Mouse (Mus musculus) ES-Bruce4 (cell line): ENCODE results near the gene Slc9a3r1. TPM values are rescaled to one million over a fixed set of nuclear protein-coding genes. Genes with fewer than 3 reads are reported as not detected.

Experiments
- H3K27ac ChIP-seq: 2 replicates; pipeline ENCODE4 v1.5.1; 2012; ENCODE audit warnings: low read length, inconsistent platforms; ENCODE audit not compliant: insufficient read depth
- H3K27me3 ChIP-seq: 2 replicates; pipeline ENCODE4 v1.6.1; 2012; ENCODE audit warnings: mild to moderate bottlenecking, low read length, inconsistent platforms; ENCODE audit not compliant: control insufficient read depth, poor library complexity, insufficient read depth, severe bottlenecking
- H3K36me3 ChIP-seq: 2 replicates; pipeline ENCODE4 v1.6.1; 2012; ENCODE audit warnings: inconsistent platforms, mild to moderate bottlenecking, low read length, moderate library complexity; ENCODE audit not compliant: control insufficient read depth, poor library complexity, insufficient read depth, severe bottlenecking
- H3K4me1 ChIP-seq: one replicate; pipeline ENCODE4 v1.8.1; 2011; ENCODE audit warnings: low read length; ENCODE audit not compliant: control insufficient read depth, insufficient read depth
- H3K4me3 ChIP-seq: 2 replicates; pipeline ENCODE4 v1.5.1; 2011; ENCODE audit warnings: low read depth, mild to moderate bottlenecking, low read length
- H3K9ac ChIP-seq: 2 replicates; pipeline ENCODE4 v1.6.1; 2012; ENCODE audit warnings: low read depth, mild to moderate bottlenecking, inconsistent platforms; ENCODE audit not compliant: poor library complexity, severe bottlenecking
- H3K9me3 ChIP-seq: replicated peaks from 2 replicates; pipeline ENCODE4 v1.6.1; 2012; ENCODE audit warnings: mild to moderate bottlenecking, low read length, inconsistent platforms; ENCODE audit not compliant: control insufficient read depth, poor library complexity, insufficient read depth, severe bottlenecking
- CTCF ChIP-seq: IDR thresholded peaks from one replicate; pipeline ENCODE4 v1.8.1; 2011; ENCODE audit warnings: low read depth, low read length
- EP300 ChIP-seq: IDR thresholded peaks from 2 replicates; pipeline ENCODE4 v1.6.1; 2011; ENCODE audit warnings: low read depth, low read length; ENCODE audit not compliant: insufficient read depth
- POLR2A ChIP-seq: IDR thresholded peaks from one replicate; pipeline ENCODE4 v1.8.1; 2011; ENCODE audit warnings: low read length; ENCODE audit not compliant: insufficient read depth
- polyA plus RNA-seq: library from polyadenylated mRNA; stranded (reverse); fragments of >200 nt; gene quantifications from 2 replicates; pipeline ENCODE4 v1.2.4, GENCODE M21; 2011; ENCODE audit warnings: low read depth; ENCODE audit not compliant: missing spikeins, insufficient read depth, insufficient read length

The Slc9a3r1 gene
- polyA plus RNA-seq, 1 experiment, result 73.2 TPM

DNA sequence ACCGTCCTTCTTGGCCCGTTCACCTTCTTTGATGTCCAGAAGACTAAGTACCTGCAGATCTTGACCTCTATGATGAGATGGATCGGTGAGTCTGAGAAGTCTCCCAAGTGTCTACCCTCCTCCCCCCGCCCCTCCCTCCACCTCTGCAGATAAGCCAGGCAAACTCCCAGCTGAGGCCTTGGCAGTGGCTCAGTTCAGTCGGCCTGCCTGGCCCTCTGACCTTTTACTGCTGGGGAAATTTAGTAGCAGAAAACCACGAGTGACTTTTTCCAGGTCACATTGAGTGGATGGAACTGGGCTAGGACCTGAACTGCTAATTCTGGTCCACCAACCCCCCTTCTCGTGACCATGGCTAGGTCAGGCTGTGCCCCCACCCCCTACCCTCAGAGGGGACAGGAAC, 65.3 kb downstream of the Slc9a3r1 start:
- H3K4me1 ChIP-seq, result peaks cover 5% of the 10 kb centered on the region
- no peak overlapping the region for H3K27ac ChIP-seq
- H3K4me3 ChIP-seq, result no peak overlapping the region
- H3K36me3 ChIP-seq, result no peaks in the 10 kb centered on the region
- no peaks in the 10 kb centered on the region for H3K27me3 ChIP-seq
- TF ChIP-seq POLR2A (no peak), EP300 (no peak), CTCF (no peak)
- no peaks in the 10 kb centered on the region for H3K9me3 ChIP-seq
- H3K9ac ChIP-seq, result no peak overlapping the region

DNA sequence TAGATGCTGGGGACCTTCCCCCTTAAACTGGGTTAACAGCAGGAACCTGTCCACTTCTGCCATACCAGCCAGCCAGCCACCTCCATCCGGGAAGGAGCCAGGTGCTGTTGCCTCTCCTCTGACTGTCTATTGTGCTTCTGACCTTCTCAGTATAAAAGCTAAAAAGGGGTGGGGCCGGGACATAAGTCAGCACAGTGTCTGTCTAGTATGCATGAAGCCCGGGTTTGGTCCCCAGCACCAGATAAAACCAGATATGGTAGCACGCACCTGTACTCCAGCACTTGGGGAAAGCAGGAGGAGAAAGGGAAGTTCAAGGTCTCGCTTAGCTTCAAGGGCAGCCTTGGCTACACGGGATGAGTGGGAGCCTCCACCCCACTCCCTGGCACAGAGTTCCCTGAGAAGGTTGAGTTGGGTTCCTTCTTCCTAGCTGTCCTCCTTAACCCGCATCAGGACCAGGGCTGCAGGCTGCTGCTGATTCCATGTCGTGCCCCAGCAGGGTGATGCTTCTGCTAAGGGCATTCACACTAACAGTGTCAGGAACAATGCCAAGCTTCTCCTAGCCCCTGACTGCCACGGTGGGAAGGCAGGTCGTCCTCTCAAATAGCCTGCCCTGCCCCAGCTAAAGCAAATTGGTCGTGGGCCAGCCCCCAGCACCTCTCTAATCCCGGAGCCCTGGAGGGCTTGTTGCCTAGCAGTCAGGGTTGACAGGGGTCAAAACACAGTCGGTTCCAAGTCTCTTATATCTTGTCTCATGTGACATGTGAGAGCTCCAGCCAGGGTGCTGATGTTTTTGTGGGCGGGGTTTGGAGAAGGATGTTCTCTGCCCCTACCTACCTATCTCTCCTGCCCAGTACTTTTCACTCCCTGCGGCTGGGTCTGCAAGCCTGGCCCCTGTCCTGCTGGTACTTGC, 66.1 kb downstream of the Slc9a3r1 start:
- H3K9me3 ChIP-seq, result no peaks in the 10 kb centered on the region
- H3K4me1 ChIP-seq, result peaks cover 5% of the 10 kb centered on the region
- TF ChIP-seq EP300, result 0 out of 2 replicates have a peak, but pooled peaks have one; percentile 22
- no peak for TF ChIP-seq POLR2A
- no peak for TF ChIP-seq CTCF
- no peak overlapping the region for H3K9ac ChIP-seq
- H3K4me3 ChIP-seq, result no peak overlapping the region
- no peaks in the 10 kb centered on the region for H3K36me3 ChIP-seq
- no peak overlapping the region for H3K27ac ChIP-seq
- no peaks in the 10 kb centered on the region for H3K27me3 ChIP-seq

Other genes starting within 250 kb of the Slc9a3r1 start
- not detected in 2 replicates for gene Cd300lb, start 229.0 kb upstream of the Slc9a3r1 start, polyA plus RNA-seq
- not detected in 2 replicates for gene Cd300c, start 194.2 kb upstream of the Slc9a3r1 start, polyA plus RNA-seq
- not detected in 2 replicates for gene Cd300ld, start 173.4 kb upstream of the Slc9a3r1 start, polyA plus RNA-seq
- not detected in 2 replicates for gene Cd300c2, start 161.5 kb upstream of the Slc9a3r1 start, polyA plus RNA-seq
- not detected in 2 replicates for gene Cd300ld2, start 147.1 kb upstream of the Slc9a3r1 start, polyA plus RNA-seq
- gene Cd300ld4, start 136.3 kb upstream of the Slc9a3r1 start, polyA plus RNA-seq, result not detected in 2 replicates
- not detected in 2 replicates for gene Cd300ld5, start 125.6 kb upstream of the Slc9a3r1 start, polyA plus RNA-seq
- gene Cd300ld3, start 114.9 kb upstream of the Slc9a3r1 start, polyA plus RNA-seq, result not detected in 2 replicates
- not detected in 2 replicates for gene Cd300e, start 101.2 kb upstream of the Slc9a3r1 start, polyA plus RNA-seq
- gene Rab37, start 71.9 kb upstream of the Slc9a3r1 start, polyA plus RNA-seq, result 0.99 and 3.0 TPM in 2 replicates
- gene Cd300lf, start 29.3 kb upstream of the Slc9a3r1 start, polyA plus RNA-seq, result 1.1 TPM in 1 of 2 replicates, not detected in the other
- 4.8 and 8.0 TPM in 2 replicates for gene Tmem104, start 24.1 kb downstream of the Slc9a3r1 start, polyA plus RNA-seq
- 13.1 and 16.2 TPM in 2 replicates for gene Nat9, start 24.5 kb downstream of the Slc9a3r1 start, polyA plus RNA-seq
- gene Grin2c, start 103.9 kb downstream of the Slc9a3r1 start, polyA plus RNA-seq, result 0.13 TPM in 1 of 2 replicates, not detected in the other
- 11.6 and 12.8 TPM in 2 replicates for gene Fdxr, start 113.7 kb downstream of the Slc9a3r1 start, polyA plus RNA-seq
- 6.7 and 7.1 TPM in 2 replicates for gene Fads6, start 134.3 kb downstream of the Slc9a3r1 start, polyA plus RNA-seq
- gene Otop2, start 143.8 kb downstream of the Slc9a3r1 start, polyA plus RNA-seq, result not detected in 2 replicates
- gene Ush1g, start 158.7 kb downstream of the Slc9a3r1 start, polyA plus RNA-seq, result 0.24 and 0.33 TPM in 2 replicates
- not detected in 2 replicates for gene Otop3, start 171.4 kb downstream of the Slc9a3r1 start, polyA plus RNA-seq
- gene Hid1, start 204.4 kb downstream of the Slc9a3r1 start, polyA plus RNA-seq, result 2.5 and 3.2 TPM in 2 replicates
- gene Cdr2l, start 218.6 kb downstream of the Slc9a3r1 start, polyA plus RNA-seq, result 12.3 and 14.1 TPM in 2 replicates
- gene Mrpl58, start 240.4 kb downstream of the Slc9a3r1 start, polyA plus RNA-seq, result 50.9 and 60.6 TPM in 2 replicates